Mouse (Mus musculus) liver, embryonic 14.5 days (tissue): ENCODE data around the gene Mapk1. TPM values are rescaled to one million over a fixed set of nuclear protein-coding genes. Genes with fewer than 3 reads are reported as not detected.

ENCODE experiments used
- ATAC-seq: fragments of 200-750 bp; cut with Nextera tagmentation; 2 replicates; pipeline ENCODE4 v1.8.0; 2017; ENCODE audit warnings: moderate number of reproducible peaks, mild to moderate bottlenecking, moderate library complexity; ENCODE audit not compliant: insufficient read depth
- DNase-seq, 3 experiments: peaks; one replicate each; pipeline ENCODE4 v3.0.0-alpha.2; 2012 to 2013; ENCODE audit warnings: low read depth in 3 of 3, low spot score in 3 of 3
- H3K27ac ChIP-seq: fragments of 300-500 bp; sonication (generic); 2 replicates; pipeline ENCODE4 v1.5.1; 2014; ENCODE audit warnings: moderate library complexity, mild to moderate bottlenecking, control low read depth, inconsistent platforms
- H3K27me3 ChIP-seq: fragments of 300-500 bp; sonication (generic); 2 replicates; pipeline ENCODE4 v1.6.1; 2014; ENCODE audit warnings: mild to moderate bottlenecking, low read length, moderate library complexity; ENCODE audit not compliant: control insufficient read depth, insufficient read depth
- H3K36me3 ChIP-seq: fragments of 300-500 bp; sonication (generic); replicated peaks from 2 replicates; pipeline ENCODE4 v1.6.1; 2014; ENCODE audit warnings: low read depth; ENCODE audit not compliant: control insufficient read depth, insufficient read depth
- H3K4me1 ChIP-seq, 2 experiments: fragments of 200-500 bp in 1 of 2; fragments of 300-500 bp in 1 of 2; sonication (generic) in 1 of 2; replicated peaks; 2 replicates each; pipeline ENCODE4 v1.6.1; 2012 to 2014; ENCODE audit warnings: antibody characterized with exemption in 1 of 2, inconsistent platforms in 1 of 2, low read length in 1 of 2; ENCODE audit not compliant: control insufficient read depth in 2 of 2, insufficient read depth in 2 of 2
- H3K4me2 ChIP-seq: fragments of 300-500 bp; sonication (generic); 2 replicates; pipeline ENCODE4 v1.6.1; 2014; ENCODE audit warnings: low read depth, mild to moderate bottlenecking, control low read depth, moderate library complexity
- H3K4me3 ChIP-seq, 2 experiments: fragments of 200-500 bp in 1 of 2; fragments of 300-500 bp in 1 of 2; sonication (generic) in 1 of 2; 2 replicates each; pipeline ENCODE4 v1.5.1; 2012 to 2014; ENCODE audit warnings: low read depth in 2 of 2, low read length in 2 of 2, mild to moderate bottlenecking in 2 of 2, control low read depth in 1 of 2, inconsistent platforms in 1 of 2, moderate library complexity in 1 of 2; ENCODE audit not compliant: insufficient read depth in 1 of 2
- H3K9ac ChIP-seq: fragments of 300-500 bp; sonication (generic); replicated peaks from 2 replicates; pipeline ENCODE4 v1.6.1; 2014; ENCODE audit warnings: mild to moderate bottlenecking, control low read depth, moderate library complexity
- H3K9me3 ChIP-seq: fragments of 300-500 bp; sonication (generic); 2 replicates; pipeline ENCODE4 v1.6.1; 2016; ENCODE audit warnings: low read length, mixed read lengths; ENCODE audit not compliant: control insufficient read depth
- CTCF ChIP-seq: IDR thresholded peaks from 2 replicates; pipeline ENCODE4 v1.5.1; 2016; ENCODE audit warnings: antibody characterized with exemption, low read depth, control low read depth
- EP300 ChIP-seq: IDR thresholded peaks from 2 replicates; pipeline ENCODE4 v1.6.1; 2016; ENCODE audit warnings: antibody characterized with exemption, low read depth
- WGBS: fragments of 180-500 bp; shearing (Covaris S2); extraction: QIAGEN DNeasy Blood & Tissue Kit; methylation state at CpG from one replicate; pipeline ENCODE4 v1.1.7; 2014; ENCODE audit not compliant: insufficient replicate concordance; 5-methylcytosine and 5-hydroxymethylcytosine counted together
- polyA plus RNA-seq, 2 experiments: library from polyadenylated mRNA; depleted of rRNA in 1 of 2; stranded (reverse) in 1 of 2; unstranded in 1 of 2; fragments of >200 nt; fragmentation: Nextera tagmentation in 1 of 2; extraction: Ambion mirVana in 1 of 2; gene quantifications; 2 replicates each; pipeline versions ENCODE4 v1.2.1 to v1.2.3; 2012 to 2014

Gene Mapk1
- polyA plus RNA-seq, 2 experiments = 55.1 to 91.6 TPM

DNA sequence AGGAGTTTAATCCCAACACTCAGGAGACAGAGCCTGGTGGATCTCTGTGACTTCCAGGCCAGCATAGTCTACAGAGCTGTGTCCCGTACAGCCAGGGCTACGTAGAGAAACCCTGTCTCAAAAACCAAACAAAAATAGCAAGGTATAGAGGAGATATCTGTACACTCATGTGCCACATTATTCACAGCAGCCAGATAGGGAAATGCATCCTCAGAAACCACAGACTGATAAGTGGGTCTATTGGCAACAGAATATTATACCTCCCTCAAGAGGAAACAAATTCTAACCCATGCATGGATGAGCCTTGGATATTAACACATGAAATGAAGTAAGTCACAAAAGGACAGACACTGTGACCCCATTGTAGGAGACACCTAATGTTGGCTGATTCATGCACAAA, 84.4 kb downstream of the Mapk1 start:
- Histone ChIP-seq H3K36me3 (no peaks in the 10 kb centered on the region), H3K4me1 (no peaks in the 10 kb centered on the region), H3K27me3 (no peaks in the 10 kb centered on the region; the same call in none of the 2 replicates), H3K4me2 (no peak overlapping the region), H3K4me3 (no peak overlapping the region), H3K9me3 (no peaks in the 10 kb centered on the region), H3K9ac (no peak overlapping the region), H3K27ac (no peak overlapping the region)
- DNase-seq (no peak), ATAC-seq (no peak)
- TF ChIP-seq CTCF (no peak), EP300 (no peak)
- 16% methylated on average over 2 of the region's 2 CpGs for WGBS

DNA sequence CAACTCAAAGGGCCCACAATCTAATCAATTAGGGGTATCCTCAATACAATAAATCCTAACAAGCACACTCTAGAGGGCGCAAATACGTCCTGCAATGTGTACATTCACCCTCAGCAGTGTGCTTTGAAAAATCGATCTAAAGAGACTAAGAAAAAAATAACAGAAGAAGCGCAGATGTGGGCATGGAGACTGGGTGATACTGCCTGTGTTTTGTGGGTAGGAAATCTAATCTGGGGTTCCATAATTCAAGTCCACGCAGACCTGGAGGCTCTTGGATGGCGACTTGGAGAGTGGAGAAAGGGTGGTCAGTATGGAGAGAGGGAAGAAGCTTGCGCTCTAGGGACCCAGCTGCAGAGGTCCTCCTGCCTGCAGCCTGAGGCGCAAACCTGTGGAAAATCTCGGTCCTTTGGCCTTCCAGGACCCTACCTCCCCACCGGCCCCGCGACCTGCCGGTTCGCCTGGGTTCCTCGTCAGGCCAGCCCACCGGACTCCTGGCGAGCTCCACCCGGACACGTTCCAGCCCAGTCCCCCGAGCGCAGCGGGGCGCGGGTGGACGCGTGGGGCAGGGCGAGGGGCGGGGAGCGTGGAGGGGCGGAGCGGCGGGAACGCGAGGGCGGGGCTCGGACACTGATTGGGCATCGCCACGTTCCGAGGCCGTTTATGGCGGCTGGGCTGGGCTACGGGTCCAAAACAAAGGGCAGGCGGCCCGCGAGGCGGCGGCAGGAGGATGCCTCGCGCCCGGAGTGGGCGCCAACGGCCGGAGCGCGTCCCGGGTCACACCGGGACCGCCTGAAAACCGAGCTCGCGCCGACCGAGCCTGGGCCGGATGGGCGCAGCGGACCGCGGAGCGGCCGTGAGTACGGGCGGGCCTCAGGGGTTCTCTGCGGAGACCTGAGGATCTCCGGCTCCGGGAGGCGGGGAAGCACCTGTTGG, 86.6 kb downstream of the Mapk1 start, which contains the start of gene Ypel1:
Gene Ypel1, plus strand, starts transcription at position 186 of the 933 bp plus-strand sequence.
- TF ChIP-seq CTCF (peak; percentile 16), EP300 (no peak)
- WGBS = under 1% methylated on average over 75 of the region's 76 CpGs
- no peaks in the 10 kb centered on the region for H3K4me1 ChIP-seq

DNA sequence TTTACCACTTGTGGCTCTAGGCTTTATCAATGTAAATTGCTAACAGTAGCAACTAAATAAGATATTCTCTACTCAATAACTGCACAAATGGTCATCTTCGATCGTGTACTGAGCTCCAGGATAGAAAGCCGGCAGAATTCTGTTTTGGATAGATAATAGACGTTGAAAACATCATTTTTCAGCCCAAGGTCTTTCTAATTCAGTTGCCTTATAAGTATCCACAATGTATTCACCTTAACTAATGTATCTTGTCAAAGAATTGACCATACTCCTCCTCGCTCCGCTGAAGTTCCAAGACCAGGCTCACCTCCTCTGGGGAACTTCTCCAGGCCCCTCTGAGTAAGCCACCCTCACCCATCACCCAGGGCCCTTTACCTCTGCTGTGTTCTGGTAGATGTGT, 87.5 kb downstream of the Mapk1 start:
- Histone ChIP-seq H3K9me3 (no peaks in the 10 kb centered on the region), H3K27me3 (no peaks in the 10 kb centered on the region; the same call in none of the 2 replicates), H3K4me1 (no peaks in the 10 kb centered on the region), H3K4me3 (peak overlapping the region in 1 of 2 experiments; percentile 54; a peak in 2 of 4 replicates), H3K4me2 (peak overlapping the region; percentile 71), H3K36me3 (no peaks in the 10 kb centered on the region), H3K27ac (no peak overlapping the region), H3K9ac (no peak overlapping the region)
- no peak for ATAC-seq
- DNase-seq = no peak
- no peak for TF ChIP-seq CTCF
- TF ChIP-seq EP300 = no peak
- 38% methylated on average over 6 of the region's 6 CpGs for WGBS

More for the DNA sequence above, 86.6 kb downstream of the Mapk1 start, which contains the start of gene Ypel1:
- no peaks in the 10 kb centered on the region; the same call in none of the 2 replicates for H3K27me3 ChIP-seq
- H3K27ac ChIP-seq = no peak within 1 kb of the TSS
- peak; percentile 87 for ATAC-seq
- H3K36me3 ChIP-seq = no peaks in the 10 kb centered on the region
- peak within 1 kb of the TSS; percentile 71 for H3K4me2 ChIP-seq
- H3K9ac ChIP-seq = no peak within 1 kb of the TSS; the same call in 1 of the 2 replicates
- peak; percentile 26 to 32 (median 29) for DNase-seq
- H3K9me3 ChIP-seq = no peaks in the 10 kb centered on the region
- H3K4me3 ChIP-seq = peak within 1 kb of the TSS; percentile 54 to 71

DNA sequence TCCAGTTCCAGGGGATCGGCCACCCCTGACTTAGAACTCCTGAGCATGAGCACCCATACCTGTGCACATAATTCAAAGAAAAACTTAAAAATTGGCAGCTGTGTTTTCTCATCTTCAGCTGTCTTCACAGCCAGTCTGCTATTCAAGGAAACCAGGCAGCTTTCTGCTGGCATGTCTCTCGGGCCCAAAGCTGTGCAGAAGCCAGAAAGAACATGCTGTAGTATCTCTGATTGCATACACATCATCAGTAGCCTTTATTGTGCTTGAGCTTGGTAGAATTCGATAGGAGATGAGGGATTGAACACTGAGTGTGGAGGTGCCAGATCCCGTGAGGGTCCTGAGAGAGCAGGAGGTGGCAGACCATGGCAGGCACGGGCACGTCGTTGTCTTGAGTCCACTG, 89.8 kb downstream of the Mapk1 start:
- 75% methylated on average over 7 of the region's 7 CpGs for WGBS
- Histone ChIP-seq H3K4me3 (no peak overlapping the region), H3K9ac (no peak overlapping the region), H3K36me3 (no peaks in the 10 kb centered on the region), H3K4me2 (no peak overlapping the region), H3K27me3 (no peaks in the 10 kb centered on the region; the same call in none of the 2 replicates), H3K9me3 (no peaks in the 10 kb centered on the region), H3K27ac (no peak overlapping the region), H3K4me1 (0 out of 4 replicates have a peak, but pooled peaks cover 0 to 1% of the 10 kb centered on the region in 2 experiments)
- TF ChIP-seq EP300 = no peak
- no peak for TF ChIP-seq CTCF
- no peak for ATAC-seq
- no peak for DNase-seq

DNA sequence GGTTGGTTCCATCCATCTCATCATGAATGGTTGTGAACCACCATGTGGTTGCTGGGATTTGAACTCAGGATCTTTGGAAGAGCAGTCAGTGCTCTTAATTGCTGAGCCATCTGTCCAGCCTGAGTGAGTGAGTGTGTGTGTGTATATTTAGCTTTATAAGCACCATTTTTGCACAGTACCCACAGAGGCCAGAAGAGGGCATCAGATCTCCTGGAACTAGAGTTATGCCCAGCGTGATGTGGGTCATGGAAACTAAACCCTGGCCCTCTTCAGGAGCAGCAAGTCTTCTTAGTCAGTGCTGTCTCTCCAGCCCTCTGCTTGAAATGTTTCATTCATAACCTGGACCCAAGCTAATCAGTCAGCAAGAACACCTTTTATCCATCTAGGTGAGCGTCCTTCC, 93.1 kb downstream of the Mapk1 start:
- ATAC-seq = no peak

More for the DNA sequence above, 93.1 kb downstream of the Mapk1 start:
- no peak for DNase-seq
- H3K4me1 ChIP-seq = 0 out of 4 replicates have a peak, but pooled peaks cover 0 to 1% of the 10 kb centered on the region in 2 experiments
- no peaks in the 10 kb centered on the region for H3K9me3 ChIP-seq
- H3K36me3 ChIP-seq = no peaks in the 10 kb centered on the region
- WGBS = 78% methylated on average over 2 of the region's 2 CpGs
- no peak overlapping the region for H3K9ac ChIP-seq
- no peaks in the 10 kb centered on the region for H3K27me3 ChIP-seq
- no peak overlapping the region for H3K4me3 ChIP-seq
- H3K27ac ChIP-seq = no peak overlapping the region
- TF ChIP-seq EP300 (no peak), CTCF (peak; percentile 35; the same call in 1 of the 2 replicates)
- no peak overlapping the region for H3K4me2 ChIP-seq
